Mouse (Mus musculus) liver, adult (tissue): Measurements from ENCODE around the gene Mmp20.

Source experiments
- GATA4 ChIP-seq: IDR thresholded peaks from 2 replicates; pipeline ENCODE4 v1.6.1; 2014; ENCODE audit warnings: mild to moderate bottlenecking, low read length; ENCODE audit not compliant: insufficient replicate concordance

Gene Mmp20

GRCm38 (mm10) chr9:7672985-7673384 is 45.0 kb downstream of the Mmp20 start:
- TF ChIP-seq GATA4: no peak

- no peak for TF ChIP-seq GATA4
These were observed 50.3 kb downstream of the Mmp20 start for GRCm38 (mm10) chr9:7678154-7678837.

GRCm38 (mm10) chr9:7682081-7682618 is 54.1 kb downstream of the Mmp20 start:
- no peak for TF ChIP-seq GATA4

GRCm38 (mm10) chr9:7686024-7686423 is 58.0 kb downstream of the Mmp20 start:
- no peak for TF ChIP-seq GATA4

GRCm38 (mm10) chr9:7689799-7690198 is 61.8 kb downstream of the Mmp20 start:
- TF ChIP-seq GATA4: no peak

- TF ChIP-seq GATA4: no peak
These were observed 63.8 kb downstream of the Mmp20 start, which contains the start of gene Mmp7 for GRCm38 (mm10) chr9:7691790-7692189. Gene Mmp7 (plus strand): TSS chr9:7692090.

- no peak for TF ChIP-seq GATA4
These were observed 65.9 kb downstream of the Mmp20 start for GRCm38 (mm10) chr9:7693961-7694360.

GRCm38 (mm10) chr9:7695646-7696045 is 67.6 kb downstream of the Mmp20 start:
- no peak for TF ChIP-seq GATA4

- no peak for TF ChIP-seq GATA4
These were observed 80.7 kb downstream of the Mmp20 start for GRCm38 (mm10) chr9:7708698-7709097.

- TF ChIP-seq GATA4: no peak
These were observed 83.2 kb downstream of the Mmp20 start for GRCm38 (mm10) chr9:7711196-7711595.

GRCm38 (mm10) chr9:7714062-7714907 is 86.3 kb downstream of the Mmp20 start:
- no peak for TF ChIP-seq GATA4

GRCm38 (mm10) chr9:7714908-7715175 is 86.8 kb downstream of the Mmp20 start:
- TF ChIP-seq GATA4: no peak

- TF ChIP-seq GATA4: no peak
These were observed 93.5 kb downstream of the Mmp20 start for GRCm38 (mm10) chr9:7721543-7721942.
